In the genomic region with DNA sequence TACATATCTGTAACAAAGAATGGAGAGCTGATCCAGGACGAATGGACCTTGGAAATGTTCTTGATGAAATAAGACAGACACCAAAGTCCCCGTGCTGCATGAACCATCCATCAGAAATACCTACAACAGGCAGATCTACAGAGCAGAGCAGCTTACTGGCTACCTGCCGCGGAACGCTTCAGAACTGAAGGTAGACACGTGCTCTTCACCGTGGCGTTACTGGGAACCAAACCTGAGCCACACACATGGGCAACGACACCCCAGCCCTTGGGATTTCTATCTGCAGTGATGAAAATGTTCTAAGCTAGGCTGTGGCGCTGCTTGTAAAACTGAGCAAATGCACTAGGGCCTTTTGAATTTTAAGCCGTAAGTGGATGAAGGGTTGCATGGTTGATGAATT, we compare ENCODE assay signal across 15 mouse cellular contexts.
"Had no signal": no experiment of that assay in that cellular context is flagged by ENCODE, and none has a peak within 500 bp of the region (broad histone marks: within the 10 kb centered on the region; RNA-seq: fewer than 3 reads in every experiment).

No protein-coding gene starts in this region.

- H3K36me3 ChIP-seq: neural tube, embryonic 15.5 days; stomach, embryonic 15.5 days had no signal

- H3K27me3 ChIP-seq: stomach, embryonic 15.5 days had no signal

- H3K27ac ChIP-seq: neural tube, embryonic 15.5 days; stomach, embryonic 15.5 days; stomach, postnatal 0 days had no signal

- H3K4me2 ChIP-seq: neural tube, embryonic 15.5 days; stomach, embryonic 15.5 days had no signal

- H3K4me3 ChIP-seq: neural tube, embryonic 15.5 days; stomach, embryonic 15.5 days had no signal

- DNase-seq: retina, postnatal 1 day; right cerebral cortex, adult 18-20 months; right cerebral cortex, postnatal 14 days; right cerebral cortex, postnatal 25 days; right cerebral cortex, postnatal 4 days; spleen, adult 18-20 months; thymus, adult 18-20 months; thymus, adult 2 months; thymus, postnatal 14 days; thymus, postnatal 25 days; thymus, postnatal 36 days; thymus, postnatal 4 days had no signal

- H3K9me3 ChIP-seq: neural tube, embryonic 15.5 days; stomach, embryonic 15.5 days had no signal

- H3K9ac ChIP-seq: neural tube, embryonic 15.5 days; stomach, embryonic 15.5 days had no signal
